Mouse (Mus musculus) forebrain, postnatal 0 days (tissue): Measurements from ENCODE around the gene 4930550C14Rik. TPM values are rescaled to one million over a fixed set of nuclear protein-coding genes. Genes with fewer than 3 reads are reported as not detected.

ENCODE experiments used
- ATAC-seq: fragments of 200-750 bp; cut with Nextera tagmentation; 2 replicates; pipeline ENCODE4 v1.8.0; 2017; ENCODE audit warnings: mild to moderate bottlenecking, moderate library complexity
- DNase-seq: peaks from one replicate; pipeline ENCODE4 v3.0.0-alpha.2; 2015
- H3K27ac ChIP-seq: fragments of 300-500 bp; sonication (generic); 2 replicates; pipeline ENCODE4 v1.5.1; 2014; ENCODE audit warnings: low read depth, mild to moderate bottlenecking, antibody characterized with exemption, low read length, moderate library complexity, mixed read lengths
- H3K27me3 ChIP-seq: fragments of 300-500 bp; sonication (generic); 2 replicates; pipeline ENCODE4 v1.6.1; 2014; ENCODE audit warnings: mild to moderate bottlenecking, low read length, mixed read lengths; ENCODE audit not compliant: insufficient read depth
- H3K36me3 ChIP-seq: fragments of 300-500 bp; sonication (generic); 2 replicates; pipeline ENCODE4 v1.6.1; 2014; ENCODE audit warnings: mild to moderate bottlenecking, moderate library complexity; ENCODE audit not compliant: insufficient read depth
- H3K4me1 ChIP-seq: fragments of 300-500 bp; sonication (generic); 2 replicates; pipeline ENCODE4 v1.6.1; 2014; ENCODE audit warnings: antibody characterized with exemption; ENCODE audit not compliant: insufficient read depth
- H3K4me2 ChIP-seq: fragments of 300-500 bp; sonication (generic); 2 replicates; pipeline ENCODE4 v1.6.1; 2014; ENCODE audit warnings: low read depth, mild to moderate bottlenecking, moderate library complexity
- H3K4me3 ChIP-seq: fragments of 300-500 bp; sonication (generic); 2 replicates; pipeline ENCODE4 v1.5.1; 2014; ENCODE audit warnings: low read depth, low read length, mixed read lengths
- H3K9ac ChIP-seq: fragments of 300-500 bp; sonication (generic); 2 replicates; pipeline ENCODE4 v1.6.1; 2014; ENCODE audit warnings: mild to moderate bottlenecking
- H3K9me3 ChIP-seq: fragments of 300-500 bp; sonication (generic); 2 replicates; pipeline ENCODE4 v1.6.1; 2016; ENCODE audit warnings: low read length
- CTCF ChIP-seq: sonication (generic); IDR thresholded peaks from 2 replicates; pipeline ENCODE4 v1.5.1; 2016; ENCODE audit warnings: antibody characterized with exemption, control low read depth, low read depth
- WGBS: fragments of 180-500 bp; shearing (Covaris S2); extraction: QIAGEN DNeasy Blood & Tissue Kit; methylation state at CpG from one replicate; pipeline ENCODE4 v1.1.7; 2014; 5-methylcytosine and 5-hydroxymethylcytosine counted together
- polyA plus RNA-seq: library from polyadenylated mRNA; unstranded; fragments of >200 nt; fragmentation: Nextera tagmentation; extraction: Ambion mirVana; gene quantifications from 2 replicates; pipeline ENCODE4 v1.2.1, GENCODE M21; 2015
- total RNA-seq: library from RNA; depleted of rRNA; stranded (reverse); fragments of >200 nt; gene quantifications from 2 replicates; pipeline ENCODE4 v1.2.3, GENCODE M21; 2014

The 4930550C14Rik gene
- total and polyA plus RNA-seq, 2 experiments from 2014 or later = 0.38 to 0.54 TPM

GRCm38 (mm10) chr9:53390136-53390535 lies 12.0 kb upstream of the 4930550C14Rik start:
- 87% methylated on average over 7 of the region's 7 CpGs for WGBS
- no peaks in the 10 kb centered on the region for H3K36me3 ChIP-seq

GRCm38 (mm10) chr9:53397685-53398387 lies 4.3 kb upstream of the 4930550C14Rik start:
- Histone ChIP-seq H3K4me2 (no peak overlapping the region), H3K36me3 (no peaks in the 10 kb centered on the region), H3K27me3 (no peaks in the 10 kb centered on the region), H3K9ac (no peak overlapping the region), H3K4me3 (no peak overlapping the region), H3K27ac (no peak overlapping the region), H3K9me3 (no peaks in the 10 kb centered on the region), H3K4me1 (peaks cover 6% of the 10 kb centered on the region; the same call in 1 of the 2 replicates)
- DNase-seq (no peak), ATAC-seq (no peak)
- no peak for TF ChIP-seq CTCF
- WGBS = 82% methylated on average over 13 of the region's 13 CpGs

More at GRCm38 (mm10) chr9:53390136-53390535, 12.0 kb upstream of the 4930550C14Rik start:
- TF ChIP-seq CTCF = no peak
- H3K27ac ChIP-seq = no peak overlapping the region
- H3K4me3 ChIP-seq = no peak overlapping the region
- no peak overlapping the region for H3K4me2 ChIP-seq
- no peak overlapping the region for H3K9ac ChIP-seq
- H3K4me1 ChIP-seq = no peaks in the 10 kb centered on the region
- H3K9me3 ChIP-seq = no peaks in the 10 kb centered on the region
- ATAC-seq = no peak
- H3K27me3 ChIP-seq = no peaks in the 10 kb centered on the region
- DNase-seq = no peak

- H3K36me3 ChIP-seq = no peaks in the 10 kb centered on the region
- no peak overlapping the region for H3K9ac ChIP-seq
- WGBS = 8% methylated on average over 5 of the region's 5 CpGs
- H3K9me3 ChIP-seq = no peaks in the 10 kb centered on the region
- H3K27ac ChIP-seq = no peak overlapping the region
- no peaks in the 10 kb centered on the region for H3K27me3 ChIP-seq
- no peak overlapping the region for H3K4me2 ChIP-seq
- peaks cover 6% of the 10 kb centered on the region; the same call in 1 of the 2 replicates for H3K4me1 ChIP-seq
- DNase-seq (peak; percentile 63), ATAC-seq (no peak)
- peak; percentile 66 for TF ChIP-seq CTCF
- no peak overlapping the region for H3K4me3 ChIP-seq
Measured at GRCm38 (mm10) chr9:53398388-53398700, 3.8 kb upstream of the 4930550C14Rik start.

- no peak for TF ChIP-seq CTCF
- 95% methylated on average over 8 of the region's 8 CpGs for WGBS
Measured at GRCm38 (mm10) chr9:53399537-53399936, 2.6 kb upstream of the 4930550C14Rik start.

GRCm38 (mm10) chr9:53400696-53401095 lies 1.4 kb upstream of the 4930550C14Rik start:
- H3K9ac ChIP-seq = no peak overlapping the region
- no peak for TF ChIP-seq CTCF
- 89% methylated on average over 4 of the region's 4 CpGs for WGBS

More at GRCm38 (mm10) chr9:53399537-53399936, 2.6 kb upstream of the 4930550C14Rik start:
- Histone ChIP-seq H3K36me3 (no peaks in the 10 kb centered on the region), H3K4me2 (no peak overlapping the region), H3K4me1 (peaks cover 6% of the 10 kb centered on the region; the same call in 1 of the 2 replicates), H3K27me3 (no peaks in the 10 kb centered on the region), H3K27ac (no peak overlapping the region), H3K4me3 (no peak overlapping the region), H3K9ac (no peak overlapping the region), H3K9me3 (no peaks in the 10 kb centered on the region)
- ATAC-seq (no peak), DNase-seq (no peak)

GRCm38 (mm10) chr9:53401146-53401545 lies 979 bp upstream of the 4930550C14Rik start:
- Histone ChIP-seq H3K4me3 (no peak overlapping the region), H3K9me3 (no peaks in the 10 kb centered on the region), H3K9ac (no peak overlapping the region), H3K4me1 (peaks cover 8% of the 10 kb centered on the region; the same call in 1 of the 2 replicates), H3K27me3 (no peaks in the 10 kb centered on the region), H3K4me2 (no peak overlapping the region), H3K27ac (no peak overlapping the region), H3K36me3 (no peaks in the 10 kb centered on the region)
- no peak for DNase-seq
- no peak for TF ChIP-seq CTCF
- WGBS = 90% methylated on average over 8 of the region's 8 CpGs
- no peak for ATAC-seq

More at GRCm38 (mm10) chr9:53400696-53401095, 1.4 kb upstream of the 4930550C14Rik start:
- DNase-seq = no peak
- Histone ChIP-seq H3K36me3 (no peaks in the 10 kb centered on the region), H3K4me2 (no peak overlapping the region), H3K27me3 (no peaks in the 10 kb centered on the region), H3K4me1 (peaks cover 8% of the 10 kb centered on the region; the same call in 1 of the 2 replicates), H3K4me3 (no peak overlapping the region), H3K27ac (no peak overlapping the region), H3K9me3 (no peaks in the 10 kb centered on the region)
- ATAC-seq = no peak

- no peak overlapping the region for H3K9ac ChIP-seq
- ATAC-seq = no peak
- peak overlapping the region; percentile 29; the same call in 1 of the 2 replicates for H3K4me2 ChIP-seq
- no peaks in the 10 kb centered on the region for H3K9me3 ChIP-seq
- whole genome bisulfite sequencing = 35% methylated on average over 8 of the region's 8 CpGs
- H3K4me1 ChIP-seq = peaks cover 8% of the 10 kb centered on the region; the same call in 1 of the 2 replicates
- no peak overlapping the region for H3K4me3 ChIP-seq
- no peak overlapping the region for H3K27ac ChIP-seq
- H3K27me3 ChIP-seq = no peaks in the 10 kb centered on the region
- H3K36me3 ChIP-seq = no peaks in the 10 kb centered on the region
- no peak for DNase-seq
- TF ChIP-seq CTCF = no peak
Measured at GRCm38 (mm10) chr9:53402991-53403390, 866 bp downstream of the 4930550C14Rik start.
